Mouse (Mus musculus) neural tube, embryonic 15.5 days (tissue): ENCODE measurements around the gene Alkbh8. TPM values are rescaled to one million over a fixed set of nuclear protein-coding genes. Genes with fewer than 3 reads are reported as not detected.
"Not testable (repeated sequence)": the region's sequence is repeated elsewhere in the genome, so short reads cannot be mapped to it uniquely, and the experiment has no call there.

ENCODE experiments used
- ATAC-seq: fragments of 200-750 bp; cut with Nextera tagmentation; 2 replicates; pipeline ENCODE4 v1.8.0; 2017; ENCODE audit warnings: mild to moderate bottlenecking, moderate TSS enrichment, moderate library complexity; ENCODE audit not compliant: low FRiP score
- H3K27ac ChIP-seq: fragments of 300-500 bp; sonication (generic); replicated peaks from 2 replicates; pipeline ENCODE4 v1.5.1; 2015; ENCODE audit warnings: mild to moderate bottlenecking, inconsistent platforms
- H3K27me3 ChIP-seq: fragments of 300-500 bp; sonication (generic); replicated peaks from 2 replicates; pipeline ENCODE4 v1.6.1; 2015; ENCODE audit warnings: inconsistent platforms
- H3K36me3 ChIP-seq: fragments of 300-500 bp; sonication (generic); 2 replicates; pipeline ENCODE4 v1.6.1; 2015; ENCODE audit warnings: inconsistent platforms
- H3K4me1 ChIP-seq: fragments of 300-500 bp; sonication (generic); 2 replicates; pipeline ENCODE4 v1.6.1; 2015; ENCODE audit warnings: inconsistent platforms
- H3K4me2 ChIP-seq: fragments of 300-500 bp; sonication (generic); 2 replicates; pipeline ENCODE4 v1.6.1; 2015; ENCODE audit warnings: inconsistent platforms, mild to moderate bottlenecking, moderate library complexity
- H3K4me3 ChIP-seq: fragments of 300-500 bp; sonication (generic); replicated peaks from 2 replicates; pipeline ENCODE4 v1.5.1; 2015; ENCODE audit warnings: mild to moderate bottlenecking, inconsistent platforms
- H3K9ac ChIP-seq: fragments of 300-500 bp; sonication (generic); replicated peaks from 2 replicates; pipeline ENCODE4 v1.6.1; 2015; ENCODE audit warnings: mild to moderate bottlenecking, inconsistent platforms
- H3K9me3 ChIP-seq: fragments of 300-500 bp; sonication (generic); replicated peaks from 2 replicates; pipeline ENCODE4 v1.6.1; 2016; ENCODE audit warnings: inconsistent platforms
- WGBS: fragments of 180-500 bp; shearing (Covaris S2); methylation state at CpG from one replicate; pipeline ENCODE4 v1.1.7; 2015; ENCODE audit warnings: mixed read lengths; 5-methylcytosine and 5-hydroxymethylcytosine counted together
- polyA plus RNA-seq: library from polyadenylated mRNA; unstranded; fragments of >200 nt; fragmentation: Nextera tagmentation; extraction: Ambion mirVana; gene quantifications from 2 replicates; pipeline ENCODE4 v1.2.1, GENCODE M21; 2015

The Alkbh8 gene
- polyA plus RNA-seq, 1 experiment from 2014 or later, result 61.5 TPM

- H3K9me3 ChIP-seq, H3K27me3 ChIP-seq, H3K4me1 ChIP-seq, ATAC-seq, H3K4me2 ChIP-seq, H3K27ac ChIP-seq, H3K4me3 ChIP-seq, H3K9ac ChIP-seq: not testable (repeated sequence)
- 57% methylated on average over 1 of the region's 1 CpGs for WGBS
- peaks cover 21% of the 10 kb centered on the region for H3K36me3 ChIP-seq
These were observed 41.4 kb downstream of the Alkbh8 start for GRCm38 (mm10) chr9:3376323-3376722.

- H3K27ac ChIP-seq, result peak within 1 kb of the TSS; percentile 73
- under 1% methylated on average over 28 of the region's 28 CpGs for WGBS
- H3K27me3 ChIP-seq, result no peaks in the 10 kb centered on the region
These were observed 68.6 kb downstream of the Alkbh8 start, which contains the start of gene Cwf19l2 for GRCm38 (mm10) chr9:3403251-3404208. Gene Cwf19l2, plus strand, starts transcription at chr9:3403592.

GRCm38 (mm10) chr9:3404372-3404771, 69.4 kb downstream of the Alkbh8 start:
- peak overlapping the region; percentile 73; the same call in 1 of the 2 replicates for H3K27ac ChIP-seq
- peak overlapping the region; percentile 67 for H3K9ac ChIP-seq
- H3K4me1 ChIP-seq, result peaks cover 12% of the 10 kb centered on the region
- H3K27me3 ChIP-seq, result no peaks in the 10 kb centered on the region
- peak overlapping the region; percentile 51 for H3K4me3 ChIP-seq
- H3K4me2 ChIP-seq, result peak overlapping the region; percentile 74
- no peaks in the 10 kb centered on the region for H3K9me3 ChIP-seq
- ATAC-seq, result peak; percentile 57
- 2% methylated on average over 13 of the region's 13 CpGs for WGBS
- no peaks in the 10 kb centered on the region for H3K36me3 ChIP-seq

More at GRCm38 (mm10) chr9:3403251-3404208, 68.6 kb downstream of the Alkbh8 start, which contains the start of gene Cwf19l2:
- ATAC-seq, result peak; percentile 97
- Histone ChIP-seq H3K9me3 (no peaks in the 10 kb centered on the region), H3K4me1 (peaks cover 12% of the 10 kb centered on the region), H3K36me3 (no peaks in the 10 kb centered on the region), H3K9ac (peak within 1 kb of the TSS; percentile 67), H3K4me3 (peak within 1 kb of the TSS; percentile 51), H3K4me2 (peak within 1 kb of the TSS; percentile 74)

- ATAC-seq, H3K36me3 ChIP-seq, H3K4me3 ChIP-seq, H3K4me2 ChIP-seq, H3K9me3 ChIP-seq, H3K27ac ChIP-seq, H3K9ac ChIP-seq, H3K4me1 ChIP-seq, H3K27me3 ChIP-seq: not testable (repeated sequence)
- 82% methylated on average over 6 of the region's 6 CpGs for WGBS
These were observed 104.8 kb downstream of the Alkbh8 start for GRCm38 (mm10) chr9:3439555-3440300.

Other genes starting within 250 kb of the Alkbh8 start
- gene Cwf19l2, start 68.5 kb downstream of the Alkbh8 start, polyA plus RNA-seq, result 10.5 TPM in 2 replicates
- 3.8 and 4.6 TPM in 2 replicates for gene Gucy1a2, start 197.6 kb downstream of the Alkbh8 start, polyA plus RNA-seq